30 mouse cellular contexts compared by ENCODE assay signal in the genomic region with DNA sequence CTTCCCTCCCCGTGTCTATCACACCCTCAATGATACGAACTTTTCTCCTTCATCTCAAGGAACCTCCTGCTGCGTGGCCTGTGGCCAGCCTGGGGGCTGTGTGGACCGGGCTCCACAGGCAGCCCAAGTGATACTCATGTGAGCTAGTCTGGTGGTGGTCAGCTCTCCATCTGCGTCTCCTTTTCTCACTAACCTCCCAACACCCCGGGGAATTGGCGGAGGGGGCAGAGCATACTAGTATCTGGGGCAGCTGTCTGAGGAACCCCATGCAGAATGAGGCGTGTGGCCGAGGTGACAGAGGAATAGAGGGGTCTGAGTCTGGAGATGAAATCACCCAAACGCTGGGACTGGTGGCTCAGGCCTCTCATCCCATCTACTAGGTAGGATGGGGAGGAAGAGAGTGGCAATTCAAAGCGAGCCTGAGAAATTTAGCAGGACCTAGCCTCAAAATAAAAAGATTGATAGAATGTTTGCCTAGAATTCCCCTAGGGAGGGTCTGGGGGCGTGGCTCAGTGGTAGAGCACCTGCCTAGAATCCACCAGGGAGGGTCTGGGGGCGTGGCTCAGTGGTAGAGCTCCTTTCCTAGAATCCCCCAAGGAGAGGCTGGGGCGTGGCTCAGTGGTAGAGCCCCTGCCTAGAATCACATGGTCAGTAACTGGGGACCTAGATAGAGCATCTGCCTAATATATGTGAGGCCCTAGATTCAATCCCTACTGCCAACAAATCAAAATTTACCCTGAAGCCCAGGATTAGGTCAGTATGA. TPM values are rescaled to one million over a fixed set of nuclear protein-coding genes. Genes with fewer than 3 reads are reported as not detected.
DNase-seq lines count a peak whose midpoint lies in the region; ATAC-seq and TF ChIP-seq lines count a peak whose summit lies in the region.
"Had no signal": no experiment of that assay in that cellular context is flagged by ENCODE, and none has a peak within 500 bp of the region (broad histone marks: within the 10 kb centered on the region; RNA-seq: fewer than 3 reads in every experiment).

No protein-coding gene starts in this region.

- H3K27ac ChIP-seq in embryonic facial prominence, embryonic 11.5 days (replicated peaks; ENCODE audit: low read depth, low read length), result no peak overlapping the region
- H3K27ac ChIP-seq in embryonic facial prominence, embryonic 10.5 days (replicated peaks), result no peak overlapping the region
- no peak overlapping the region for H3K27ac ChIP-seq in midbrain, embryonic 13.5 days
- no peak overlapping the region for H3K27ac ChIP-seq in midbrain, embryonic 10.5 days (replicated peaks)
- no peak overlapping the region for H3K27ac ChIP-seq in midbrain, postnatal 0 days (ENCODE audit: low read depth, low read length)
- H3K27ac ChIP-seq in forebrain, postnatal 0 days (ENCODE audit: low read depth, low read length), result no peak overlapping the region
- H3K27ac ChIP-seq: embryonic facial prominence, embryonic 13.5 days; forebrain, embryonic 10.5 days; heart, embryonic 15.5 days; limb, embryonic 12.5 days; liver, embryonic 15.5 days; stomach, postnatal 0 days had no signal

- no peak overlapping the region for H3K4me2 ChIP-seq in embryonic facial prominence, embryonic 11.5 days (ENCODE audit: low read depth, low read length)
- H3K4me2 ChIP-seq in midbrain, embryonic 13.5 days (replicated peaks), result peak overlapping the region; percentile 84; the same call in 1 of the 2 replicates
- peak overlapping the region; percentile 64; the same call in 1 of the 2 replicates for H3K4me2 ChIP-seq in midbrain, postnatal 0 days (ENCODE audit: low read depth, low read length, poor library complexity, severe bottlenecking)
- no peak overlapping the region for H3K4me2 ChIP-seq in forebrain, postnatal 0 days (ENCODE audit: low read depth)
- H3K4me2 ChIP-seq: liver, embryonic 15.5 days had no signal

- WGBS in embryonic facial prominence, embryonic 11.5 days, result 62% methylated on average over 14 of the region's 14 CpGs
- 62% methylated on average over 14 of the region's 14 CpGs for WGBS in embryonic facial prominence, embryonic 10.5 days
- WGBS in midbrain, embryonic 13.5 days, result 64% methylated on average over 14 of the region's 14 CpGs
- 63% methylated on average over 14 of the region's 14 CpGs for WGBS in midbrain, embryonic 10.5 days
- 71% methylated on average over 14 of the region's 14 CpGs for WGBS in midbrain, postnatal 0 days
- WGBS in forebrain, postnatal 0 days, result 73% methylated on average over 14 of the region's 14 CpGs

- no peaks in the 10 kb centered on the region for H3K36me3 ChIP-seq in embryonic facial prominence, embryonic 11.5 days (replicated peaks; ENCODE audit: control insufficient read depth, insufficient read depth, low read depth, low read length)
- no peaks in the 10 kb centered on the region for H3K36me3 ChIP-seq in embryonic facial prominence, embryonic 10.5 days (replicated peaks)
- H3K36me3 ChIP-seq in midbrain, embryonic 13.5 days, result peaks cover 11% of the 10 kb centered on the region
- H3K36me3 ChIP-seq in midbrain, embryonic 10.5 days, result no peaks in the 10 kb centered on the region
- H3K36me3 ChIP-seq in midbrain, postnatal 0 days (ENCODE audit: insufficient read depth, low read length), result no peaks in the 10 kb centered on the region; the same call in 1 of the 2 replicates
- peaks cover 14% of the 10 kb centered on the region; the same call in 1 of the 2 replicates for H3K36me3 ChIP-seq in forebrain, postnatal 0 days (ENCODE audit: insufficient read depth)
- H3K36me3 ChIP-seq: embryonic facial prominence, embryonic 13.5 days; forebrain, embryonic 10.5 days; heart, embryonic 15.5 days; limb, embryonic 12.5 days; liver, embryonic 15.5 days; midbrain, embryonic 12.5 days had no signal

- H3K4me1 ChIP-seq in embryonic facial prominence, embryonic 11.5 days (ENCODE audit: control insufficient read depth, insufficient read depth, low read length), result 0 out of 2 replicates have a peak, but pooled peaks cover 4% of the 10 kb centered on the region
- peaks cover 27% of the 10 kb centered on the region for H3K4me1 ChIP-seq in embryonic facial prominence, embryonic 10.5 days
- peaks cover 38% of the 10 kb centered on the region for H3K4me1 ChIP-seq in midbrain, embryonic 13.5 days (replicated peaks)
- peaks cover 28% of the 10 kb centered on the region for H3K4me1 ChIP-seq in midbrain, embryonic 10.5 days
- peaks cover 11% of the 10 kb centered on the region; the same call in 1 of the 2 replicates for H3K4me1 ChIP-seq in midbrain, postnatal 0 days (ENCODE audit: insufficient read depth, low read length)
- no peaks in the 10 kb centered on the region for H3K4me1 ChIP-seq in forebrain, postnatal 0 days (ENCODE audit: insufficient read depth)
- H3K4me1 ChIP-seq: liver, embryonic 15.5 days had no signal

- peaks cover 38% of the 10 kb centered on the region for H3K27me3 ChIP-seq in embryonic facial prominence, embryonic 11.5 days (ENCODE audit: control insufficient read depth, insufficient read depth, low read length)
- peaks cover 98% of the 10 kb centered on the region for H3K27me3 ChIP-seq in embryonic facial prominence, embryonic 10.5 days (replicated peaks; ENCODE audit: low read depth, poor library complexity, severe bottlenecking)
- H3K27me3 ChIP-seq in midbrain, embryonic 13.5 days, result peaks cover 52% of the 10 kb centered on the region
- peaks cover 97% of the 10 kb centered on the region for H3K27me3 ChIP-seq in midbrain, embryonic 10.5 days (ENCODE audit: low read depth, poor library complexity, severe bottlenecking)
- H3K27me3 ChIP-seq in midbrain, postnatal 0 days (ENCODE audit: insufficient read depth, low read length), result no peaks in the 10 kb centered on the region
- peaks cover 17% of the 10 kb centered on the region for H3K27me3 ChIP-seq in forebrain, postnatal 0 days (ENCODE audit: insufficient read depth, low read length)

- no peaks in the 10 kb centered on the region for H3K9me3 ChIP-seq in embryonic facial prominence, embryonic 11.5 days (replicated peaks; ENCODE audit: control insufficient read depth, low read length)
- no peaks in the 10 kb centered on the region for H3K9me3 ChIP-seq in embryonic facial prominence, embryonic 10.5 days
- H3K9me3 ChIP-seq in midbrain, embryonic 13.5 days, result no peaks in the 10 kb centered on the region
- no peaks in the 10 kb centered on the region for H3K9me3 ChIP-seq in midbrain, embryonic 10.5 days (replicated peaks)
- no peaks in the 10 kb centered on the region for H3K9me3 ChIP-seq in midbrain, postnatal 0 days (ENCODE audit: low read length)
- H3K9me3 ChIP-seq in forebrain, postnatal 0 days (ENCODE audit: low read length), result no peaks in the 10 kb centered on the region
- H3K9me3 ChIP-seq: embryonic facial prominence, embryonic 13.5 days; heart, embryonic 15.5 days; limb, embryonic 12.5 days; liver, embryonic 15.5 days; midbrain, embryonic 12.5 days had no signal

- no peak for TF ChIP-seq CTCF in midbrain, postnatal 0 days (IDR thresholded peaks at IDR 0.05)
- no peak for TF ChIP-seq CTCF in forebrain, postnatal 0 days (IDR thresholded peaks at IDR 0.05; ENCODE audit: low read depth)

- ATAC-seq in embryonic facial prominence, embryonic 11.5 days (replicated peaks; ENCODE audit: insufficient number of reproducible peaks, low FRiP score, low TSS enrichment, low read depth), result 0 out of 2 replicates have a peak, but pooled peaks have one; percentile 12
- ATAC-seq in midbrain, embryonic 13.5 days, result no peak
- no peak for ATAC-seq in midbrain, postnatal 0 days (ENCODE audit: low FRiP score)
- no peak for ATAC-seq in forebrain, postnatal 0 days
- ATAC-seq: activated CD4-positive, CD25-positive, alpha-beta regulatory T cell, adult 4 months; intestine, postnatal 0 days had no signal

- no peak overlapping the region for H3K9ac ChIP-seq in embryonic facial prominence, embryonic 11.5 days (replicated peaks; ENCODE audit: low read length)
- peak overlapping the region; percentile 80; the same call in 1 of the 2 replicates for H3K9ac ChIP-seq in midbrain, embryonic 13.5 days (replicated peaks)
- H3K9ac ChIP-seq in midbrain, postnatal 0 days (replicated peaks; ENCODE audit: low read length, poor library complexity, severe bottlenecking), result peak overlapping the region; percentile 77; the same call in 1 of the 2 replicates
- no peak overlapping the region for H3K9ac ChIP-seq in forebrain, postnatal 0 days
- H3K9ac ChIP-seq: heart, embryonic 15.5 days; limb, embryonic 12.5 days; liver, embryonic 15.5 days; lung, embryonic 14.5 days had no signal

- no peak for DNase-seq in embryonic facial prominence, embryonic 11.5 days (ENCODE audit: low spot score)
- DNase-seq in embryonic facial prominence, embryonic 10.5 days (ENCODE audit: low spot score), result no peak
- DNase-seq in midbrain, embryonic 10.5 days (ENCODE audit: low spot score), result no peak
- DNase-seq in ZHBTc4 (ENCODE audit: low read depth, low spot score), result peak; percentile 34
- DNase-seq in midbrain, postnatal 0 days (ENCODE audit: low spot score), result no peak
- no peak for DNase-seq in urinary bladder, adult 2 months (ENCODE audit: low spot score)
- DNase-seq in forebrain, postnatal 0 days, result no peak
- DNase-seq: adrenal gland, adult 2 months; cerebellum, adult 2 months; cerebellum, postnatal 36 days; gastrocnemius, postnatal 10 days; kidney, adult 9 months; kidney, postnatal 25 days; lung, embryonic 14.5 days; lung, postnatal 14 days; thymus, adult 18-20 months; thymus, postnatal 25 days had no signal

- no peak overlapping the region for H3K4me3 ChIP-seq in embryonic facial prominence, embryonic 11.5 days (ENCODE audit: low read depth, low read length)
- H3K4me3 ChIP-seq in embryonic facial prominence, embryonic 10.5 days, result no peak overlapping the region
- H3K4me3 ChIP-seq in midbrain, embryonic 13.5 days (replicated peaks), result no peak overlapping the region
- H3K4me3 ChIP-seq in midbrain, embryonic 10.5 days, result no peak overlapping the region; the same call in 1 of the 2 replicates
- no peak overlapping the region for H3K4me3 ChIP-seq in midbrain, postnatal 0 days (ENCODE audit: low read depth, low read length)
- H3K4me3 ChIP-seq in forebrain, postnatal 0 days (ENCODE audit: low read depth, low read length), result no peak overlapping the region
- H3K4me3 ChIP-seq: liver, embryonic 15.5 days; myocyte had no signal

RNA-seq across cellular contexts. Expression of a gene that starts 17.9 kb away (rescaled TPM):
- polyA plus RNA-seq in embryonic facial prominence, embryonic 11.5 days (2014; fragmentation: Nextera tagmentation; extraction: Ambion mirVana), result 27.3 and 38.2 TPM in 2 replicates
- polyA plus RNA-seq in embryonic facial prominence, embryonic 10.5 days (2016; fragmentation: Nextera tagmentation; extraction: Ambion mirVana), result 24.0 and 24.4 TPM in 2 replicates
- 6.8 and 7.1 TPM in 2 replicates for polyA plus RNA-seq in midbrain, embryonic 13.5 days (2015; fragmentation: Nextera tagmentation; extraction: Ambion mirVana)
- polyA plus RNA-seq in midbrain, embryonic 10.5 days (2016; fragmentation: Nextera tagmentation; extraction: Ambion mirVana), result 7.8 and 8.5 TPM in 2 replicates
- total RNA-seq in midbrain, postnatal 0 days (2014; rRNA removed), result 26.2 and 28.8 TPM in 2 replicates
- 19.2 and 19.3 TPM in 2 replicates for polyA plus RNA-seq in midbrain, postnatal 0 days (2015; fragmentation: Nextera tagmentation; extraction: Ambion mirVana)
- 816 and 846 TPM in 2 replicates for polyA plus RNA-seq in urinary bladder, adult 2 months (2012; rRNA removed)
- 9.8 and 11.5 TPM in 2 replicates for total RNA-seq in forebrain, postnatal 0 days (2014; rRNA removed)
- 9.2 and 11.2 TPM in 2 replicates for polyA plus RNA-seq in forebrain, postnatal 0 days (2015; fragmentation: Nextera tagmentation; extraction: Ambion mirVana)
- total RNA-seq: megakaryocyte progenitor cell, adult 5-6 weeks; neutrophil, adult 5-6 weeks had no signal
- polyA plus RNA-seq: activated CD4-positive, CD25-positive, alpha-beta regulatory T cell, adult 4 months had no signal

Comparison
In these comparisons a context has a peak if more than half of its experiments do, and no peak if none do; other contexts are left out.
1. H3K4me2 ChIP-seq: peak in midbrain, embryonic 13.5 days (single experiment) and midbrain, postnatal 0 days (single experiment); none in embryonic facial prominence, embryonic 11.5 days (single experiment) and forebrain, postnatal 0 days (single experiment).
2. H3K9ac ChIP-seq: peak in midbrain, embryonic 13.5 days (single experiment) and midbrain, postnatal 0 days (single experiment); none in embryonic facial prominence, embryonic 11.5 days (single experiment) and forebrain, postnatal 0 days (single experiment).
3. RNA of a gene that starts 17.9 kb away (polyA plus RNA-seq): 816 to 846 TPM in urinary bladder, adult 2 months; 27.3 to 38.2 TPM in embryonic facial prominence, embryonic 11.5 days, 24.0 to 24.4 TPM in embryonic facial prominence, embryonic 10.5 days, 19.2 to 19.3 TPM in midbrain, postnatal 0 days, 9.2 to 11.2 TPM in forebrain, postnatal 0 days, 7.8 to 8.5 TPM in midbrain, embryonic 10.5 days and 6.8 to 7.1 TPM in midbrain, embryonic 13.5 days; every median in the first group is over 10 times any median in the second.